Mouse (Mus musculus) heart, adult 11 months (tissue): ENCODE measurements around the gene Copz1.

Experiments
- DNase-seq: peaks from one replicate; pipeline ENCODE4 v3.0.0; 2022

The Copz1 gene

DNA sequence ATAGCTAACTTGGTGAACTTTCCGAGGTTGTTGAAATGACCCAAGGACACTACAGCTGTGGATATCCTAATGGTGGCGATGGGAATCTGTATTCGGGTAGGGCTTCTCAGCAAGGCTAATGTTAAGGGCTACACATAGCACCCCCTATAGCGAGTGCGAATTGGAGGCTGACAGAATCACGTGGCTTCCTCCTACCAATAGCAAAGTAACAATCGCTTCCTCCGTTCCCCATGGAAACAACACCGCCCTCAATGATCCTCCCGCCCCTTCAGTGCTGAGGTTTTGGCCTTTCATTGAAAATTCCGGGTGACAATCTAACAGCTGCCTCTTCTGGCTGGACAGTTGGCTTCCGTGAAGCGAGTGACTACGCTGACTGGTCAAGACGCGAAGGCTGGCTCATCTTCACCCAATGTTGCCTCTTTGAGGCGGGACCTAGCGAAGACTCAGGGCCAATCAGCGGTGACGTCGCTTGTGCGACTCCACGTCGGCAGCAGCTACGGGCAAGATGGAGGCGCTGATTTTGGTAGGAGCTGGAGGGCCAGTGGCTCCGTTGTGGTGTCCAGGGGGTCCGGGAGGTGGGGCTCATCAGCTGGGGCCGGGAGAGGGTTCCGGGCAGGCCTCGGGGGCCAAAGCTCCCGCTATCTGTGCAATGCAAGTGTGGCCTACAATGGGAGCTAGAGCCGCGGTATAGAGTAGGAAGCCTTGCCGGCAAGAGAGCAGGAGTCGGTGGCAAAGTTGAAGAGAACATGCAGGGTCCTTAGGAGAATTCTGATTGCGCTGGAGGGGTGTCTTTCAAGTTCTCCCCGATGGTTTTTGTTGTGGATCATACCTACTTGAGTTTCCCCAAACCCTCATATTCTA lies at the start of gene Copz1:
Copz1 (plus strand) TSS at position 296 of the 861 bp plus-strand sequence.
- DNase-seq = peak; percentile 100

DNA sequence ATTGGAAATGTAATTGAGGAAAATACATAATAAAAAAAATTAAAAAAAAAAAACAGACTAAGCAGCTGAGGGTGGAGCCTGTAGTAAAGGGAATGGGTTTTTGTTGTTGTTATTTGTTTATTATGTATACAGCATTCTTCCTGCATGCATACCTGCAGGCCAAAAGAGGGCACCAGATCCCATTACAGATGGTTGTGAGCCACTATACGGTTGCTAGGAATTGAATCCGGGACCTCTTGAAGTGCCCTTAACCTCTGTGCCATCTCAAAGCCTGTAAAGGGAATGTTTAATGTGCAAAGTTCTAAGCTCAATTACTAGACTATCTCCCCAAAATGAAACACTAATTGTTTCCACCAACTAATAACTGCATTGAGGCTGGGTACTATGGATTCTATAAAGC lies 48.4 kb upstream of the Copz1 start:
- DNase-seq = no peak

DNA sequence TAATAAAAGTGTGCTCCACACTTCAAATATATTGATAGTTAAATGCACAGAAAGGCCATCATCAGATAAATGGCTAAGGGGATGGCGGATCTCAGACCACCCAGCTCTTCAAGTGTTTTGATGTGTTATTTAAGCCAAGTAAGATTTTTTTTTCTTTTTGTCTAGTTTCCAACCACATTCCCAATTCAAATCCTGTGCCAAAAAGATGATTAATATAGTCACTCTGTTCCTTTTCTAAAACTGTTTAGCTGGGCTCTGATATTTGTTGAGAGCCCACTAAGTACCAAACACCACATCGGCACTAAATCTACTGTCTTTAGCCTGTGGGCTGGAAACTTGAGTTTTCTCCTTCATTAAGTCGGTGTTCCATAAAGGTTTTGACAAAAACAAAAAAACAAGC lies 45.5 kb upstream of the Copz1 start:
- DNase-seq = no peak

DNA sequence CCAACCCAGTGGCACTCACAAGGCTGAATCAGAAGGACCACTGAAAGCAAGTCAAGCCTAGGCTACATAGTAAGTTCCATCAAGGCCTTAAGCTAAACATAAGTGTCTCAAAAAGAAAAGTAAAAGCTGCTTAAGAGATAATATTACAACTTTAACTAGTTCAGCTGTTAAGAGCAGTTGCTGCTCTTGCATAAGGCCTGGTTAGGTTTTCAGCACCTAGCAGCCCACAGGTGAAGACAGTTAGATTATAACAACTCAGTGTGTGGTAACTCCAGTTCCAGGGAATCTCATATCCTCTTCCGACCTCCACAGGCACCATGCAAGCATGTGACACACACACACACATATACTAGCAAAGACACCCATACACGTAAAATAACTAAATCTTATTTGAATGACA lies 44.9 kb upstream of the Copz1 start:
- DNase-seq = no peak

DNA sequence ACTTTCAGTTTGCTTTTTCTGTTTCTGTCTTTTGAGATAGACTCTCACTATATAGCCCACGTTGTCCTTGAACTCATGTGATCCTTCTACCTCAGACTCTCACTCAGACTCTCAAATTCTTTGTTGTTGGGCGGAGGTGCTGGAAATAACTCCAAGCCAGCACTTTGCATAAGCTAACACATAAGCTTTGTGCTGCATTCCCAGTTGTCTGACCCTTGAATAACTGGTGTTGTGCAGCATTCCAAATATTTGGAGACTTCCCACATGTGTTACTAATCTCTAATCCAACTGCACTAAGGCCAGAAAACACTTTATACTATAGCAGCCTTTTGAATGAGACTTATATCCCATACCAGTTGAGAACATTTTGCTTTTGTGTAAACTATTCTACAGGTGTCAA lies 43.6 kb upstream of the Copz1 start:
- DNase-seq = peak; percentile 56

DNA sequence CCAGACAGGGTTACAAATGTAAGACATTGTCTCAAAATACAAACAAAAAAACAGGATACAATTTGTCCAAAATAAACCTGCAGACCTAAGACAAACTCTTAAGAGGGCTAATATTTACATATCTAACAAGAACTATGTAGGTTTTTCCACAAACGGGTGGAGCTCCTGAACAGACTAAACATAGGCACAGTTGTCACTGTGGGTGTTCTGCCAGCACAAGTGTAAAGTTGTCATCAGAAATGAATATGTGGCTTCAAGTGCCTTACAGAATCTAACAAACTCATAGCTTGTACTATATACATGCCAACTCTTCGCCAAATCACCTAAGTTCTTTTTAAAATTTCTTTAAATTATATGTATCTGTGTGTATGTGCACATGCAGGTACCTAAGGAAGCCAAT lies 39.4 kb upstream of the Copz1 start:
- peak; percentile 1 for DNase-seq

DNA sequence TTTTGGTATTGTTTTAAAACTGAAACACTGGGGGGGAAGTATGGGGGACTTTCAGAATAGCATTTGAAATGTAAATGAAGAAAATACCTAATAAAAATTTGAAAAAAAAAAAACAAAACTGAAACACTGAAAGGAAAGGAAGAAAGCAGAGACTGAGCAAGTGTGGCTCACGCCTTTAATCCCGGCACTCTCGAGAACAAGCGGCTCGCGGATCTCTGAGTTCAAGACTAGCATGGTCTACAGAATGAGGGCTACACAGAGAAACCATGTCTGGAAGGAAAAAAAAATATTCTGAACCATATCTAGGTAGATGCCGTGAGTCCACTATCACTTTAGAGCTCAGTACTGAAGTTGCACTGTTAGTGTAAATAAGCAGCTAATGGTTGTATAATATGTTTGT lies 35.2 kb upstream of the Copz1 start:
- peak; percentile 70 for DNase-seq

DNA sequence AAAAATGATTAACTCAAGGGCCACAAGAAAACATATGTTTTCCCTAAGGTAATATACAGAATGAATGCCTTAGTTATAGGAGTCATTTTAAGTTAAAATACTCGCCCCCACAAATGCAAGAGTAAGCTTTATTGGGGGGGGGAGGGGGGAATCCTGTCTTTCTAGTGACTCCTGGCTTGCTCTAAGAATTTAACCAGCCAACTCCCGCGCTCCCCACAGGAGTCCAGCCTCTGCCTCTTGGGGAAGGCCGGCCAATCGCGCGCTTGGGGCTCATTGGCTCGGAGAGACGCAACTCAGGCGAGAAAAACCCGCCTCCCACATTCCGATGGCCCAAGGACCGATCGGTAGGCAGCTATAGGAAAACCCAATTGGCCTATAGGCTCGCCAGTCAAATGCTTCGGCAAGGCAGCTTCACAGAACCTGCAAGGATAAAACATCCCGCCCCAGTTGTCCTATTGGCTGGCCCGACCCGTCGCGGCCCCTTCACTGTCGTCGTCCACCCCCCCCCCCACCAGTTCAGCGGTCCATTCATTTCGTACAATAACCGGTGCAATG lies 33.3 kb upstream of the Copz1 start:
- DNase-seq = peak; percentile 100

DNA sequence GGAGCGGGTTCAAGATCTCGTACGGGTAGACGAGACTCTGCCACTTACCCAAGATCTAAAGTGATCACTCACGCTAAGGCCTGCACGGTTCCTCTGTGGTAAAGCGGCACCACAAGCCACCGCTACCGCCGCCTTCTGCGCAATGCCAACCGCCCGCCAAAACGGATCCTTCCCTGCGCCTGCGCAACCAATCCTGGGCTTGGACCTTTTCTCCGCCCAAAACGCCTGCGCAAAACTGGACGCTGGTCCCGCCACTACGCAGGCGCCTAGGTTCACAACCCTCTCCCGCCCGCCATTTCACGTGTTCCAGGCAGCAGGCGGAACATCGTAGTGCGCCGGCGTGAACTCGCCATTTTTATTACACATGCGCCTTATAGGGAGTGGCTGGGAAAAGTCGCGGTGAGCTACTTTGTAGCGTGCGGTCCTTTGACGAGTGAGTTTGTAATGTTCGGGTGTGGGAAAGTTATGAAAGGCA lies 32.8 kb upstream of the Copz1 start, which contains the start of gene Cbx5:
Cbx5 (minus strand) TSS at position 132 of the 475 bp plus-strand sequence.
- DNase-seq = peak; percentile 100

DNA sequence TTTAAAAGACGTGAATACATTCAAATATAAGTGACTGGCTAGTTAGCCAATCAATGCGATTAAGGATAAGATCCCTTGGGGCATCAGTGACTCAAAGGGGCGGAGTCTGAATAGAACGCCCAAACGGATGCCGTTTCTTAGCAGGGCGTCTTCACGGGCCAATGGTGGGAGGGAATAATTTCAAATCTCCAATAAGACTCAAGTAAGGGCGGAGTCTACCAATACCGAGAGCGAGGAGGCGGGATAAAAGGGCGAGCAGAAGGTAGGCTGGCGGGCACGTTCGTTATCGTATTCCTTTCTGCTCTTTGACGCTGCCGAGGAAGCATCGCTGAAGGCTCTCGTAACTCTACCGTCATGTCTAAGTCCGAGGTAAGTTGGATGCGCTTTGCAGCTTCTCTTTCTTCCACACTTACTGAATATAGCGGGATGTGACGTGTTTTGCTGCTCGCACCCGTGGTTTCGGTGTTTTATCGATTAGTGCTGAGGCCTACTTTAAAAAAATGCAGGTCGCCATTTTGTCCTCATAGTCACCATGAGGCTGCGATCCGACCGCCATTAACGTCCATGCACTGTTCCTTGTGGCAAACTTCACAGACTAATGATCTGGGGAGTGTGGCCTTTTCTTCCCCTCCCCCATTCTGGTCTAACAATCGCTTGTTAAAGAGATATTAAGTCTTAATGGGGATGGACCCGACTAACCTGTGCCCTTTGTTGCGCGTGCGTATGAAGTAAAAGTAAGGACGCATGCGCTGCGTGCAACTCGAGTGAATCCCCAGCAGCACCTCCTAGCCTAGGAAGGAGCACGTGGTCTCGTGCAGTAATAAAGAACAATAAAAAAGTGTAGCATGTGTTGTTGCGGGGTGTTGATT lies 32.1 kb upstream of the Copz1 start, which contains the start of gene Hnrnpa1:
Hnrnpa1 (plus strand) TSS at position 273 of the 869 bp plus-strand sequence.
- DNase-seq = peak; percentile 100

DNA sequence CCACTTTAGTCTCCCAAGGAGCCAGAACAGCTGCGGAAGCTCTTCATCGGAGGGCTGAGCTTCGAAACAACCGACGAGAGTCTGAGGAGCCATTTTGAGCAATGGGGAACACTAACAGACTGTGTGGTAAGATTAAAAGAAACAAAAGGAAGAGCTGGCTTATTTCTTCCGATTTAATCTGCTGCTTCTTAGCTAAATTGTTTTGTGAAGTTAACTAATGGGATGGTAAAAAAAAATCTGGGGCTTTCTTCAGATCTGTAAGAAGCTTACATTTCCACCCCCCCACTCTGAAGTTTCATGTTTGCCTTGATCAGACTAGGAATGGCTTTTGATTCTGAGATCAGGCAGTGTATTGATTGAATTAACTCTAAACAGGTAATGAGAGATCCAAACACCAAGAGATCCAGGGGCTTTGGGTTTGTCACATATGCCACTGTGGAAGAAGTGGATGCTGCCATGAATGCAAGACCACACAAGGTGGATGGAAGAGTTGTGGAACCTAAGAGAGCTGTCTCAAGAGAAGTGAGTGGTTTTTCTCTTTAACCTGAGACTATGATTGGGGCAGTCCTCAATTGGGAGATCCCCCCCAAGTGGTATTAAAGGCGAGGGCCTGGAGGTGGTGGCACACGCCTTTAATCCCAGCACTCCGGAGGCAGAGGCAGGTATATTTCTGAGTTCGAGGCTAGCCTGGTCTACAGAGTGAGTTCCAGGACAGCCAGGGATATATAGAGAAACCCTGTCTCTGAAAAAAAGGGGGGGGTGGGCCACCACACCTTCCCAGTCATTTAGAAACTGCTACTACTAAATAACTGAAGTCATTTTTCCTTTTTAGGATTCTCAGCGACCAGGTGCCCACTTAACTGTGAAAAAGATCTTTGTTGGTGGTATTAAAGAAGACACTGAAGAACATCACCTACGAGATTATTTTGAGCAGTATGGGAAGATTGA lies 31.2 kb upstream of the Copz1 start:
- DNase-seq = peak; percentile 83

DNA sequence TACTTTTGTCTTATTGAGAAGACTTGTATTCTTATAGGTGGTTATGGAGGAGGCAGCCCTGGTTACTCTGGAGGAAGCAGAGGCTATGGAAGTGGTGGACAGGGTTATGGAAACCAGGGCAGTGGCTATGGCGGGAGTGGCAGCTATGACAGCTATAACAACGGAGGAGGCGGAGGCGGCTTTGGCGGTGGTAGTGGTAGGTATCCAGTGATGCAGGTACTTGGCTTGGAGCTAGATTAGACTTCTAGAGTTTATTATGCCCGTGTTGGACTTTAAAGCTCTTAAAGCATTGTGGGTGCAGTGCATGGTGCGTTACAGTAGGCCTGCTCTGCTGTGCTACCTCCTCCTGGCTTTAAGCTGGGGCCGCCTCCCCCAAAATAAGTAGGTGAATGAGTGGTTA lies 29.6 kb upstream of the Copz1 start:
- peak; percentile 93 for DNase-seq

DNA sequence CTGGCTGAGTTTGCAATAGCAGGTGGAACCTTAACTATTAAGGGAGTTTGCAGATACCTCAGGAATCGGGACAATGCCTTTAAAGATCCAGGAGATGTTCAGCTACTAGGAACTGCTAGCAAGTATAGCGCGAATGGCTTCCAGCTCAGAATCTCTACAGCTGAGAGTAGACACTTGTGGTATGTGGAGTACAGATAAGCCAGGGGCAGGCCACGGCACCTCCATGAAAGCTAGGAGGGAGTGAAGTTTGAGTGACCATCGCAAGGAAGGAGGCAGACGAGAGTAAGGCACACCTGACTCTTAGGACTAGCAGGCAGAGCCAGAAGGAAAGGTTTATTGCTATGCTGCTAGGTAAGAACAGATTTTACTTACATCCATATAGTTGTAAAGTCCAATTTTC lies 26.9 kb upstream of the Copz1 start:
- DNase-seq = peak; percentile 86

DNA sequence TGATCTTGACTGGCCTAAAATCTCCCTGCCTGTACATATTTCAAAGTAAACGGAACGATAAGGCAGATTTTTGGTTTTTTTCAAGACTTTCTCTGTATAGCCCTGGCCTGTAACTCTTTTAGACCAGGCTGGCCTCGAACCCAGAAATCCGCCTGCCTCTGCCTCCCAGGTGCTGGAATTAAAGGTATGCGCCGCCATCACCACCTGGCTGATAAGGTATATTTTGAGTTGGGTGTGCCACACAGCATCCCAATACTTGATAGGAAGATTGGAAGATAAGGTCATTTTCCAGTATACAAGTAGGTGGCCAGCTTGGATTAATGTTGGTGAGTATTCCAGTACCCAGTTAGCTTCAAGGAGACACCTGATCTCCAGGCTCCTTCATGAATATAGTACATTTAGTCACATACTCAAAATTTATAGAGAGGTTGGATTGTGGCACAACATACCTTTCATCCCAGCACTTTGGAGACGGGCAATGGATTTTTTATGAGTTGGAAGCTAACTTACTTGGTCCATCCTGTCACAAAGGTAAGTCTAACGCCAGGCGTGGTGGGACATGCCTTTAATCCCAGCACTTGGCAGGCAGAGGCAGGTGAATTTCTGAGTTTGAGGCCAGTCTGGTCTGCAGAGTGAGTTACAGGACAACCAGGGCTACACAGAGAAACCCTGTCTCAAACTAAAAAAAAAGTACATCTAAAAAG lies 25.3 kb upstream of the Copz1 start:
- peak; percentile 87 for DNase-seq

DNA sequence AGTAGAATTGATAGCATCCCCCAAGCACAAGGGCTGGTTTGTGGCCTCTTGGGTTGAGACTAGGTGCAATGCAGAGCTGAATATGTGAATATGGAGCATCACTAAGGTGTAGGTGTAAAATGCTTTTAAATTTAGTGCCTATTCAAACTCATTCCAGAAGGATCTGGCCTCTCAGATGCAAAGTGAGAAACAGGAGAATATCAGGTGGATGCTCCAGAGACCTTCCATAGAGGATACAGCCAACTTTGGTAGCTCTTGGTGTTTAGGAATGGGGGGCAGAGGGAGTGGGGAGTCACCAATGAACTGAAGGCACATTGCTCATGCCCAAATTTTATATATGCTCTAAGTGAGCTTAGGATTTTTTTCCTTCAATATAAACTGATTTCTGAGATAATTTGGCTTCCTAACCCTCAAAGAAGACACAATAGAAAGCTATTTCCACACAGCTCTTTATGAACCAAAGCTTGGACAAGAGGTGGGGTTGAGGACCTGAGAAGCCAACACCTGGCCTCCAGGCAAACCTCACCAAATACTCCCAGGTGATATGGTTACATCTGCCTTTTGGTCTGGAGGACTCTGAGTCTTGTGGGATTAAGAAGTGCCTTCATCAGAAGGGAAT lies 24.6 kb upstream of the Copz1 start:
- no peak for DNase-seq

DNA sequence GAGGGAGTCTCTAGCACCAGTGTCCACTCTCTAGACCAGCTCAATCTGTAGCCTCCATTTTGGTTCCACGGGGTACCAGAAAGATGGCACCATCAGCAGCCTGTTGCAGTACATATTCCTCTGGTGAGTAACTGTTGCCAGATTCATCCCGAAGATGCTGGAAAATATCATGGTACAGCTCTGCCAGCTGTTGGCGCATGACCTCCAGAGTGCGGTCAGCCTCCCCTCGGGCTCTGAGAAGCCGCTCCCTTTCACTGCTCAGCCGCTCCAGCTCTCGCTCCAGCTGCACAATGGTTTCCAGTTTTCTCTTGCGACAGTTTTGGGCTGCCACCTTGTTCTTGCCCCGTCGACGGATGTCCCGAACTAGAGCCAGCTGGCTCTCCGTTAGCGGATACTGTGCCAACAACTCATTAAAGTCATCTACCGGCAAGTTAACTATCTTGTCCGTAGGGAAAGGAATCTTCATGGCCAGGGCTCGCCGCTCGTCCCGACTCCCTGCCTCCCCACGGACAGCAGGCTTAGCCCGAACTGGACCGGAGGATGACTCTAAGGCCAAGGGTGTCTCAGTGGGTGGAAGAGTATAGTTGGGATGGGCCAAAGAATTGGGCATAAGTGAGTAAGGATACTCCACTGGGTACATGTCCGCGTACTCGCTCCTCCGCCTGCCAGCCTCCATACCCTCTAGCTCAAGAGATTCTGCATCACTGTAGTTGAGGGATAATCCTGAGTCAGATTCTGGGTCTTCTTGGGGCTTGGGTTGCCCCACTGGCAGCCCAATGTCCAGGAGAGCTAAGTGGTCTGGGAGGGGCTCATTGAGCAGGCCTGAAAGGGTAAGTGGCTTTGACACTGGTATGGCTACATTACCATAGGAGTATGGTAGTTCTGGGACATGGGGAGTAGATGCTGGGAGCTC lies 23.9 kb upstream of the Copz1 start:
- peak; percentile 90 for DNase-seq

DNA sequence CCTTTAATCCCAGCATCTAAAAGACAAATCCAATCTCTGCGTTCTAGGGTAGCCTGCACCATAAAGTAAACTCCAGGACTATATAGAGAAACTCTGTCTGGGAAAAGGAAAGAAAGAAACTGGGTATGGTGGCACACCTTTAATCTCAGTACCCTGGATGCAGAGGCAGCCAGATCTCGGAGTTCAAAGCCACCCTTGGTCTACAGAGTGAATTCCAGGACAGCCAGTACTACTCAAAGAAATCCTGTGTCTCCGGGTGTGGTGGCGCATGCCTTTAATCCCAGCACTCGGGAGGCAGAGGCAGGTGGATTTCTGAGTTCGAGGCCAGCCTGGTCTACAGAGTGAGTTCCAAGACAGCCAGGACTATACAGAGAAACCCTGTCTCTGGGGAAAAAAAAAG lies 23.0 kb upstream of the Copz1 start:
- DNase-seq = peak; percentile 59

DNA sequence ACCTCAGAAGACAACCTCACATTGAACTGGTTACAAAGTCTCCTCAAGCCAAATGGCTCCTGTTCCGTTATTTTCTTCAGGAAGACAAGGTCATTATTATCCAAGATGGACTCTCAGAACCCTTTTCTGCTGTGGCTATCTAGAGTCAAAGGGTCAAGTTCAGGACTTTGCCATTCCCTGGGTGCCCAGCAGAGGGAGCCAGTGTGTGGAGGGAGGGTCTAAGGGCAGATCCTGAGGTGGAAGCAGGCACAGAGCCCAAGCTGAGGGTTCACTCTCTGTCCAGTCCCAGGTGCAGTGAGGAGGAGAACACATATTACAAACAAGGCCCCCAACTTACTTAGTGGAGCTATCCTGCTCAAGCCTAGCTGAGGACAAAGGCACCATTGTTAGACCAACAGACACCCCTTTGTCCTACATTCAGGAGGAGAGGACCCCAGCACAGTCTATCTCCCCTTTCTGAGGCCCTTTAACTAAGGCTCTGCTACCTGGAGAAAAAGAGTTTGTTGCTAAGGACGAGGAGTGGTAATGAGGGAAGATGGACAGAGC lies 22.2 kb upstream of the Copz1 start:
- DNase-seq = peak; percentile 93

DNA sequence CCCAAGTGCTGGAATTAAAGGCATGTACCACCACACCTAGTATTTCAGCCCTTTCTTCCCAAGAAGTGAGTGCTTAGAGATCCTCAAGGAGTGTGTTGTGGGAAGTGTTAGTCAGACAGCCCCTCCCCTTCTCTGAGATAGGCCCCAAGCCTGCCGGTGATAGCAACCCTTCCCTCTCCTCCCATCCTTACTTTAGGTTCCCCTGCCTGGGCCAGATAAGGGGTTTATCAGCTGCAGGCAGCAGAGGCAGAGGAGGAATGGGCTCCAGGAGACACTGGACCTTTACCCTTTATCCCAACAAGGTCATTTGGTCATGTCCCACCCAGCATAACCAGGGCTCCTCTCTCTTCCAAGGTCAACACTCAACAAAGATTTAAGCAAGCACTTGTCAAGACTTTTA lies 20.9 kb upstream of the Copz1 start:
- peak; percentile 70 for DNase-seq
